Mouse (Mus musculus) CD4-positive helper T cell, adult 2 months (primary cell): ENCODE results near the gene Stub1.
A peak's percentile ranks its signal among the peaks of the same experiment; 100 is the strongest.

Experiments used
- DNase-seq: peaks from one replicate; pipeline ENCODE4 v3.0.0-alpha.2; 2012; ENCODE audit warnings: low read depth, missing footprints, low spot score

Stub1 gene

DNA sequence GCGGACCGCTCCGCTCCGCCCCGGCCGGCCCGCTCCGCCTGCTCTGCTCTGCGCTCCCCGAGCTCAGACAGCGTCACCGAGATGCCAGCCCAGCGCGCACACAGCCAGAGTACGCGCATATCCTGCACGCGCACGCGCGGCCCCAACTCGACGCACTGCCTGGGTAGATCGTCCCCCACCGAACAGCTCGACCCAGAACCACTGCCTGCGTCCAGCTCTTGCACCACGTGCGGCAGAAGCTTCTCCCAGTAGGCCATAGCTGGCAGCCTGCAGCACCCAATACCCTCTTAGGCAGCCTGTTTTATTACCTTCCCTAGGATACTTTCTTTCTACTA lies 3.8 kb upstream of the Stub1 start, which contains the start of gene Rhbdl1:
Gene Rhbdl1, minus strand, starts transcription at position 220 of the 335 bp plus-strand sequence.
- DNase-seq: peak; percentile 57

GRCm38 (mm10) chr17:25836397-25837075 lies 3.3 kb upstream of the Stub1 start:
- DNase-seq: no peak

DNA sequence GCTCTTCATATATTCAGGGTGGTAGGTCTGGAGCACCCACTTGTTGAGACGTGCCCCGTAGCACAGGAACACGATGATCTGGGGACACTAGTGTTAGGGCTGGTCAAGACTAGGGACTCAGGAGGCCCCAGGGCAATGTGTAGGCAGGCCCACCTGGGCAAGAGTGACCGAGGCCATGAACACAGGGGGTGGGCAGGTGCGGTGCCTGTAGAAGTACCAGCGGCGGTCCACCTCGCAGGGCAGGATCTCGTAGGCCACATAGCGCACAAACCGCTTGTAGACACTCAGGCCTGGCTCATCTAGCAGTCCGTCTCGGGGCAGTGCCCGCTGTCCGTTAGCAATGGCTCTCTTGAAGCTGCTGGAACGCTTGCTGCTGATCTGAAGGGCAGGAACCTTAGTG lies 2.6 kb upstream of the Stub1 start:
- DNase-seq: no peak

DNA sequence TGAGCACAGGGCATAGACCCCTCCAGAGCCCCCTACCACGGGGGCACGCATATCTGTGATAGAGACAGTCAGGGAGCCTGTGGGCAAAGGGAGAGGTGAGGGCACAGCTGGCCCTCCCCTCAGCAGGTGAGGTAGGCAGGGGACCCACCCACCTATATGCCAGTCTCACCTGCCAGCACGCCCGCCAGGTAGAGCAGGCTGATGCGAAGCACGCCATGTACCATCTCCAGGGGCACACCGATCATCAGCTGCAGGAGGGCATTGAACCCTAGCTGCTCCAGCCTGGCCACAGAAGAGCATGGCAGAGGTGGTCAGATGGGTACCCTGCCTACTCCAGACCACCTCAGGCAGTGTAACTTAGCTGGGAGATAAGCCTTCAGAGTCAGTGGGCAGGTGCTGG lies 2.1 kb upstream of the Stub1 start:
- no peak for DNase-seq

DNA sequence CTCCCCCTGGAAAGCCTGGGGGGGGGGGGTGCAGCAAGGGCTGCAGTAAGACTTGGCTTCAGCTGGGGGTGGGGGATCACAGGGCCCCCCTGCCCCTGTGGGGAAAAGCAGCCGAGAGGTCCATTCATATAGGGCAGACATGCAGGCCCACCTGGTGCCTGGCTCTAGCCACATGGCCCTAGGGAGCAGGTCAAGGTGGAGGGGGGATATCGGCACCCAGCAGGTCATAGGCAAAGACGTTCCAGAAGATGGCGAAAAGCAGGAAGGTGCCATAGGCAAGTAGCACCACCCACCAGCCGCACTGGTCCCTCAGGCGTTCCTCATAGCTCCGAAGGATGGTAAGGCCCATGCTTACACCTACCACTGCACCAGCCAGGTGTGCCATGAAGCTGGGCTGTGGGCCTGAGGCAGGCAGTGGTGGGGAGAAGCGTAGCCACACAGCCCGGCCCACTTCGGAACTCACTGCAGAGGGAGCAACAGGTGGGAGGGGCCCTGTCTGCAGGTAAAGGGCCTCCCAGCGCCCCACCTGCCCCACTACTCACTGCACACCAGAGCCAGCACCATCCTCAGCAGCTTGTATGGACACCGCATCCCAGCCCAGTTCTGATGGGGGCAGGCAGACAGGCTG lies 1.5 kb upstream of the Stub1 start:
- DNase-seq: no peak

DNA sequence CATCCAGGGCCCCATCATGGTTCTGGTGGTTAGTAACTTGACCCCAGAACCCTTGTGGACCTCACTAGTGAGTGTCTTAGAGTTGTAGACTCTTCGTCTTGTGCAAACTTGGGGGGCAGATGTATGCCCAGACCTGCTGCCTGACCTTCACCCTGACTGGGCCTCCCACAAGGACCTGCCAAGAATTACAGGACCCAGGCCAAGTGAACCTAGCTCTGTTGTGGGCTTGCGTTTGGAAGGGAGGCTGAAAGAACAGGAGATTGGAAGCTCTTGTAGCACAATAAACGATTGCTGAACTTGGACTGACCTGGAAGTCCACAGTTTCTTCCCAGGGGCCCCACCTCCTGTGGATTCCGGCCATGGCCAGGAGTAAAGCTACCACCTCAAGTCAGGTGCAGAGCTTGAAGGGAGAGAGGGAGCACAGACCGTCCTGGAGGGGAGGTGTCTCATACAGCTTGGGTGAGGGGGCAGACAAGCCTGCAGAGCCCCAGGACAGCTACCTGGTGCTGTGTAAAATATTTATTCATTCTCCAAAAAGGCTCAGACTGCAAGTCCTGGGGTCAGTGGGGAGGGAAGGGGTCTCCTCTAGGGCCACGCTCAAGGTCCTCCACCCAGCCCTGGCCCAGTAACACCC lies 874 bp upstream of the Stub1 start:
- DNase-seq: no peak

DNA sequence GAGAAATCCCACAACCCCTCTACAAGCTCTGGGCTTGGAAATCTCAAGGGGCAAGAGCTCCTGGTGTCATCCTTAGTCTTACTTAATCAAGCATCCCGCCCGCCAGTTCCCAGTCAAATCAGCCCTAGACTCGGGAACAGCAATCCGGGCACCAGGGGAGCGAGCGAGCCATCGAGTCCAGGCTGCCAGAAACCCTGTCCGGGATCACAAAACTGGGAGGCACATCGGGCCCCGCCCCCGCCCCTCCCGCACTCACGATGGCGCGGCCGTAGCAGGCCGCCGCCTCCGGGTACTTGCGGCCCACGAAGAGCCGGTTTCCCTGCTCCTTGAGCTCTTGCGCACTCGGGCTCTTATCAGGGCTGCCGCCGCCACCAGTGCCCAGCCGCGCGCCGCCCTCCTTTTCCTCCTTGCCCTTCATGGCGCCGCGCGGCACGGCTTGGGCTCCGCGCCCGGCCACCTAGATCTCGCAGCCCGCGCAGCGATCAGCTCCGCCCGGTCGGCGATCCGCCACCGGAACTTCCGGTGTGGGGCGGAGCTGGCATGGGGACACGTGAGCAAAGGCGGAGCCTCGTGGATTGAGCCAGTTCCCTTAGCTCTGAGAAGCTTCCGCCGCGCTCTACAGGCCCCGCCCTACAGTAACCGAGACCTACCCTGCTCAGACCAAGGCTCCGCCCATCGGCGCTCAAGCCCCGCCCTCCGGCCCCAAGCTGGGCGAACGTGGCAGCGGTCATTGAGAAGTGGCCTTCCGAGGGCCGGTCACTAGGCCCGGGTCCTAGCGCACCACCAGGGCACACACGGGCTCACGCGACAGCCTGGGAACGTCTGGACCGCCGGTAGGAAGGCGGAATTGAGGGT lies 541 bp downstream of the Stub1 start:
- peak; percentile 98 for DNase-seq

DNA sequence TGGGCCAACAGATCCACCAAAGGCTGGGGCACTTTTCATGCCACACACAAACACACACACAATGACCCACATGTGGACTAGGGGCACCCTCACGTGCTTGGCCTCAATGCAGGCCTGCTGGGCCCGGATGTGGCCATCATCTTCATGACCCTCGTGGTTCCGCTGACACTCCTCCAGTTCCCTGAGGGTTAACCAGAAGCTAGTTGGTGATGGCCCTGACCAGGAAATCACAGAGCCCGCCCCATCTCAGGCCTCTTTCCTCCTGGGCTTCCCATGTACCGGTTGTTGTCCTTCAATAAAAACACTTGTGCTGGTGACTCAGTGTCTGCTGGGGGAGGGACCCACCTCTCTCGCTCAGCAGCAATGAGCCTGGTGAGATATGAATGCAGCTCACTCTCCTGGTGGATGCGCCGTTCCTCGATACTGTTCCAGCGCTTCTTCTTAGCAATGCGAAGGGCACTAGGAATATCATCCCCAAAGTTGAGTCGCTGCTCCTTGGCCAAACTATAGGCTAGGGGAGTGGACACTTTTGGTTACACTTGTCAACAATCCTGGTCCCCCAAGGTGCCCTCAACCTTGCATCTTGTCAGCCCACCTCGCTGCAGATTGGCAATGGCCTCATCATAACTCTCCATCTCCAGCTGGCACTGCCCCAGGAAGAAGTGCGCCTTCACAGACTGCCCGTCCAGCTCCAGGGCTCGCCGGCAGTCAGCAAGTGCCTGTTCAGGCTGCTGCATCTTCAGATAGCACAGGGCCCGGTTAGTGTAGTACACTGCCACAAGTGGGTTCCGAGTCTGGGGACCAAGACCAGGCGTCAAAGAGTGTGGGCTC lies 1.5 kb downstream of the Stub1 start:
- DNase-seq: no peak

- DNase-seq: no peak
Observed at GRCm38 (mm10) chr17:25830806-25831431, 2.3 kb downstream of the Stub1 start.

GRCm38 (mm10) chr17:25830200-25830753 lies 2.9 kb downstream of the Stub1 start:
- no peak for DNase-seq

DNA sequence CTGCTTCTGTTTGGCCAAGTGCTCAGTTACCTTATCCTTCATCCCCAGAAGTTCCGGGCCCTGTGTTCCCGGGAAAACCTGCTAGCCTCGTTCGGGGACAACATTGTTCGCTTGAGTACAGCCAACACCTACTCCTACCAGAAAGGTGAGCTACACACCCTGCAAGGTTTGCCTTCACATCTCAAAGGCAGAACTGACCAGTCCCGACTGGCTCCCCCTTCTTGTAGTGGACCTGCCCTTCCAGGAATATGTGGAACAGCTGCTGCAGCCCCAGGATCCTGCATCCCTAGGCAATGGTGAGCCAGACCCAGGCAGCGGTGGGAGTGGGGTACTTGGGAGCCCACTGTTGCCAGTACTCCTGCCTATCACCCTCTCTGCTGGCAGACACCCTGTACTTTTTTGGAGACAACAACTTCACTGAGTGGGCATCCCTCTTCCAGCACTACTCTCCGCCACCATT lies 3.6 kb downstream of the Stub1 start:
- DNase-seq: no peak

GRCm38 (mm10) chr17:25828712-25829557 lies 4.3 kb downstream of the Stub1 start, which contains the start of gene Jmjd8:
Gene Jmjd8, plus strand, starts transcription at chr17:25828867.
- DNase-seq: peak; percentile 85

- peak; percentile 29 for DNase-seq
Observed at GRCm38 (mm10) chr17:25828223-25828594, 5.0 kb downstream of the Stub1 start.

GRCm38 (mm10) chr17:25827546-25828222 lies 5.5 kb downstream of the Stub1 start:
- DNase-seq: no peak

- DNase-seq: no peak
Observed at GRCm38 (mm10) chr17:25827011-25827410, 6.2 kb downstream of the Stub1 start.

- DNase-seq: no peak
Observed at GRCm38 (mm10) chr17:25825984-25826570, 7.1 kb downstream of the Stub1 start.

GRCm38 (mm10) chr17:25825311-25825710 lies 7.9 kb downstream of the Stub1 start:
- no peak for DNase-seq

DNA sequence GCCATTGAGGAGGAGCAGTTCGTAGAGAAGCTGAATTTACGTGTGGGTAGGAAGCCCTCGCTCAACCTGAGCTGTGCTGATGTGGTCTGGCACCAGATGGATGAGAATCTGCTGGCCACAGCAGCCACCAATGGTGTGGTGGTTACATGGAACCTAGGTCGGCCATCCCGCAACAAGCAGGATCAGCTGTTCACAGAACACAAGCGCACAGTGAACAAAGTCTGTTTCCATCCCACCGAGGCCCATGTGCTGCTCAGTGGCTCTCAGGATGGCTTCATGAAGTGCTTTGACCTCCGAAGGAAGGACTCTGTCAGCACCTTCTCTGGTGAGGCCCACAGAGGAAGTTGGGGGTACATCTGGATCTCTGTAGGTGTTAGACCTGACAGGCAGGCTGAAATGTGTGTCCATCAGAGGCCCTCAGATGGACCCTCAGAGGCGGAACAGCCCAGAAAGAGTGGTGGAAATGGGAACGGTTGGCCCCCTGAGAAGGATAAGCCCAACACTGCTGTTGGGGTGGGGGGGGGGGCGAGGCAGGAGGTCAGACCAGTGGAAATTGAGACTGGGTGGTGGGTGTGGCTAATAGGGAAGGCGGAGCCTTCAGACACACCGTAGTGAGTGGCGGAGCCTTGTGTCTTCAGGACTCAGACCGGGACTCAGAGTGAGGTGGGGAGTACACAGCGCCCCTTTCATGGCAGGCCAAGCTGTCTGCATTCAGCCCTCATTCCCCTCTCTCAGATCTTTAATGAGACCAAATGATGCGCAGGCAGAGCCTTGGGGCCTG lies 8.7 kb downstream of the Stub1 start:
- DNase-seq: no peak
